Mouse (Mus musculus) C2C12 (cell line): ENCODE data around the gene Zfp580.

Experiments used
- CEBPB ChIP-seq: IDR thresholded peaks from one replicate; pipeline ENCODE4 v1.6.1; 2011; ENCODE audit warnings: low read depth, mild to moderate bottlenecking, control low read depth, moderate library complexity
- CTCF ChIP-seq: IDR thresholded peaks from one replicate; pipeline ENCODE4 v1.5.1; 2011; ENCODE audit not compliant: control insufficient read depth, insufficient read depth, insufficient read length
- FOSL1 ChIP-seq: IDR thresholded peaks from one replicate; pipeline ENCODE4 v1.8.0; 2011; ENCODE audit warnings: mild to moderate bottlenecking, low read length; ENCODE audit not compliant: poor library complexity, insufficient read depth, severe bottlenecking
- MAX ChIP-seq: IDR thresholded peaks from one replicate; pipeline ENCODE4 v1.6.1; 2011; ENCODE audit warnings: mild to moderate bottlenecking, control low read depth
- MYOD1 ChIP-seq: IDR thresholded peaks from one replicate; pipeline ENCODE4 v1.6.1; 2011; ENCODE audit warnings: low read depth; ENCODE audit not compliant: control insufficient read depth, insufficient read length
- MYOG ChIP-seq: IDR thresholded peaks from one replicate; pipeline ENCODE4 v1.6.1; 2011; ENCODE audit not compliant: control insufficient read depth, insufficient read length; ENCODE audit errors: extremely low read depth
- USF1 ChIP-seq: IDR thresholded peaks from one replicate; pipeline ENCODE4 v1.6.1; 2011; ENCODE audit warnings: low read depth, mild to moderate bottlenecking, control low read depth, moderate library complexity

- TF ChIP-seq CTCF (no peak), MAX (no peak), USF1 (no peak), CEBPB (no peak), MYOD1 (no peak), MYOG (no peak), FOSL1 (no peak)
Observed at GRCm38 (mm10) chr7:5017931-5018330, 33.4 kb upstream of the Zfp580 start.
